Mouse (Mus musculus): ENCODE results near the gene Acaa1a. TPM values are rescaled to one million over a fixed set of nuclear protein-coding genes. Genes with fewer than 3 reads are reported as not detected.

Acaa1a gene
- polyA plus RNA-seq, 1 experiment from 2014 or later, result 47.9 TPM

GRCm38 (mm10) chr9:119320946-119321345 lies 18.5 kb upstream of the Acaa1a start:
- Histone ChIP-seq H3K27me3 (ENCODE audit: control insufficient read depth, insufficient read depth, low read depth, low read length) (no peaks in the 10 kb centered on the region), H3K36me3 (ENCODE audit: control insufficient read depth, insufficient read depth) (no peaks in the 10 kb centered on the region), H3K27ac (ENCODE audit: low read length) (no peak overlapping the region), H3K9ac (ENCODE audit: low read depth, low read length) (peak overlapping the region; percentile 86), H3K4me2 (ENCODE audit: low read depth, low read length) (peak overlapping the region; percentile 83), H3K4me3 (ENCODE audit: low read depth, low read length) (peak overlapping the region; percentile 88), H3K4me1 (ENCODE audit: control insufficient read depth, low read depth, low read length) (peaks cover 20% of the 10 kb centered on the region), H3K9me3 (replicated peaks; ENCODE audit: control insufficient read depth, low read length) (no peaks in the 10 kb centered on the region)
- ATAC-seq (ENCODE audit: low read depth), result no peak
- WGBS (ENCODE audit: insufficient replicate concordance), result 7% methylated on average over 7 of the region's 7 CpGs

GRCm38 (mm10) chr9:119321392-119322229 lies 17.9 kb upstream of the Acaa1a start:
- Histone ChIP-seq H3K36me3 (ENCODE audit: control insufficient read depth, insufficient read depth) (no peaks in the 10 kb centered on the region), H3K4me3 (ENCODE audit: low read depth, low read length) (peak overlapping the region; percentile 88), H3K4me1 (ENCODE audit: control insufficient read depth, low read depth, low read length) (peaks cover 20% of the 10 kb centered on the region), H3K27me3 (ENCODE audit: control insufficient read depth, insufficient read depth, low read depth, low read length) (no peaks in the 10 kb centered on the region), H3K4me2 (ENCODE audit: low read depth, low read length) (peak overlapping the region; percentile 83), H3K9me3 (replicated peaks; ENCODE audit: control insufficient read depth, low read length) (no peaks in the 10 kb centered on the region), H3K9ac (ENCODE audit: low read depth, low read length) (peak overlapping the region; percentile 86), H3K27ac (ENCODE audit: low read length) (peak overlapping the region; percentile 99)
- peak; percentile 0; the same call in 1 of the 2 replicates for ATAC-seq (ENCODE audit: low read depth)
- under 1% methylated on average over 58 of the region's 59 CpGs for WGBS (ENCODE audit: insufficient replicate concordance)

- under 1% methylated on average over 76 of the region's 76 CpGs for WGBS (ENCODE audit: insufficient replicate concordance)
- Histone ChIP-seq H3K27me3 (ENCODE audit: control insufficient read depth, insufficient read depth, low read depth, low read length) (no peaks in the 10 kb centered on the region), H3K4me2 (ENCODE audit: low read depth, low read length) (peak within 1 kb of the TSS; percentile 83)
Observed at GRCm38 (mm10) chr9:119322289-119323259, 16.9 kb upstream of the Acaa1a start, which contains the start of gene Oxsr1. Gene Oxsr1 (minus strand): TSS chr9:119322427.

GRCm38 (mm10) chr9:119323260-119323645 lies 16.2 kb upstream of the Acaa1a start:
- ATAC-seq (ENCODE audit: low read depth), result no peak
- peak overlapping the region; percentile 83 for H3K4me2 ChIP-seq (ENCODE audit: low read depth, low read length)
- 1% methylated on average over 9 of the region's 9 CpGs for WGBS (ENCODE audit: insufficient replicate concordance)

More at GRCm38 (mm10) chr9:119322289-119323259, 16.9 kb upstream of the Acaa1a start, which contains the start of gene Oxsr1:
- peak within 1 kb of the TSS; percentile 89 for H3K9ac ChIP-seq (ENCODE audit: low read depth, low read length)
- peak; percentile 94 for ATAC-seq (ENCODE audit: low read depth)
- peak within 1 kb of the TSS; percentile 88 for H3K4me3 ChIP-seq (ENCODE audit: low read depth, low read length)
- H3K27ac ChIP-seq (ENCODE audit: low read length), result peak within 1 kb of the TSS; percentile 99
- H3K36me3 ChIP-seq (ENCODE audit: control insufficient read depth, insufficient read depth), result no peaks in the 10 kb centered on the region
- H3K4me1 ChIP-seq (ENCODE audit: control insufficient read depth, low read depth, low read length), result peaks cover 20% of the 10 kb centered on the region
- H3K9me3 ChIP-seq (replicated peaks; ENCODE audit: control insufficient read depth, low read length), result no peaks in the 10 kb centered on the region

DNA sequence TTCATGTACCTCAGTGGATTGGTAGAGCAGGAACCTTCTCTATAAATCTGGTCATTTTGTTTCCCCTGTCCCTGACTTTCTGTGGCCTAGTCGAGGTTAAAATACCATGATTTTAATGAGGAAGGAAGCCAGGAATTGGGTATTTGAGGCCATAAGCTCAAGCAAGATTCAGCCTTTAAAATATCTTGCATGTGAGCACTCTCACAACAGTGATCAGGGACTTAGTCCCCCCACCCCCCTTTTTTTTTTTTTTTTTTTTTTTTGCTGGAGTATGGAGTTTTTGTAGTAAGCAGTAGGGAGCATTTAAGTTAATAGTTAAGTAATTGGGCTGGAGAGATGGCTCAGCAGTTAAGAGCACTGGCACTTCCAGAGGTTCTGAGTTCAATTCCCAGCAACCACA lies 15.3 kb upstream of the Acaa1a start:
- peaks cover 20% of the 10 kb centered on the region for H3K4me1 ChIP-seq (ENCODE audit: control insufficient read depth, low read depth, low read length)
- H3K9me3 ChIP-seq (replicated peaks; ENCODE audit: control insufficient read depth, low read length), result no peaks in the 10 kb centered on the region
- H3K9ac ChIP-seq (ENCODE audit: low read depth, low read length), result no peak overlapping the region
- WGBS (ENCODE audit: insufficient replicate concordance), result 21% methylated on average over 1 of the region's 1 CpGs
- H3K27ac ChIP-seq (ENCODE audit: low read length), result peak overlapping the region; percentile 53; the same call in 1 of the 2 replicates
- no peaks in the 10 kb centered on the region for H3K36me3 ChIP-seq (ENCODE audit: control insufficient read depth, insufficient read depth)
- ATAC-seq (ENCODE audit: low read depth), result no peak
- no peaks in the 10 kb centered on the region for H3K27me3 ChIP-seq (ENCODE audit: control insufficient read depth, insufficient read depth, low read depth, low read length)
- no peak overlapping the region for H3K4me3 ChIP-seq (ENCODE audit: low read depth, low read length)
- H3K4me2 ChIP-seq (ENCODE audit: low read depth, low read length), result peak overlapping the region; percentile 83; the same call in 1 of the 2 replicates

More at GRCm38 (mm10) chr9:119323260-119323645, 16.2 kb upstream of the Acaa1a start:
- H3K27ac ChIP-seq (ENCODE audit: low read length), result peak overlapping the region; percentile 99
- H3K36me3 ChIP-seq (ENCODE audit: control insufficient read depth, insufficient read depth), result no peaks in the 10 kb centered on the region
- H3K4me1 ChIP-seq (ENCODE audit: control insufficient read depth, low read depth, low read length), result peaks cover 20% of the 10 kb centered on the region
- peak overlapping the region; percentile 89 for H3K9ac ChIP-seq (ENCODE audit: low read depth, low read length)
- H3K9me3 ChIP-seq (replicated peaks; ENCODE audit: control insufficient read depth, low read length), result no peaks in the 10 kb centered on the region
- peak overlapping the region; percentile 88 for H3K4me3 ChIP-seq (ENCODE audit: low read depth, low read length)
- H3K27me3 ChIP-seq (ENCODE audit: control insufficient read depth, insufficient read depth, low read depth, low read length), result no peaks in the 10 kb centered on the region

DNA sequence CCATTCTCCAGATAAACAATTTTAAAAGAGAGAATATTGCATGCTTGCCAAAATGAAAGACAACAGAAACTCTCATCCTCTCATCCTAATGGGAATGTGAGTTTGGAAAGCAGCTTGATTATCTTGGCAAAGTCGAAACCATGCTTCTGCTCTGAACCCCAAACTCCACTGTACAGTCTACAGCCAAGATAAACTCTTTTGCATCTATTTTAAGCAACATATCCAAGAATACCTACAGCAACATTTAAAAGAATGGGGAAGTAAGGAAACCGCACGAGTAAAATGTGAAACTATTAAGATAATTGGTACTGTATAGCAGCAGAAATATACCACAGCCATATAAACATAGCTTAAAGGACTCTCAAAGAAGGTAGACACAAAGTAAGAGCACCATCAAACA lies 11.0 kb upstream of the Acaa1a start:
- Histone ChIP-seq H3K4me1 (ENCODE audit: control insufficient read depth, low read depth, low read length) (peaks cover 6% of the 10 kb centered on the region), H3K9ac (ENCODE audit: low read depth, low read length) (no peak overlapping the region), H3K9me3 (replicated peaks; ENCODE audit: control insufficient read depth, low read length) (no peaks in the 10 kb centered on the region), H3K36me3 (ENCODE audit: control insufficient read depth, insufficient read depth) (no peaks in the 10 kb centered on the region), H3K4me2 (ENCODE audit: low read depth, low read length) (no peak overlapping the region), H3K27me3 (ENCODE audit: control insufficient read depth, insufficient read depth, low read depth, low read length) (no peaks in the 10 kb centered on the region), H3K27ac (ENCODE audit: low read length) (no peak overlapping the region), H3K4me3 (ENCODE audit: low read depth, low read length) (no peak overlapping the region)
- 27% methylated on average over 3 of the region's 3 CpGs for WGBS (ENCODE audit: insufficient replicate concordance)
- no peak for ATAC-seq (ENCODE audit: low read depth)

DNA sequence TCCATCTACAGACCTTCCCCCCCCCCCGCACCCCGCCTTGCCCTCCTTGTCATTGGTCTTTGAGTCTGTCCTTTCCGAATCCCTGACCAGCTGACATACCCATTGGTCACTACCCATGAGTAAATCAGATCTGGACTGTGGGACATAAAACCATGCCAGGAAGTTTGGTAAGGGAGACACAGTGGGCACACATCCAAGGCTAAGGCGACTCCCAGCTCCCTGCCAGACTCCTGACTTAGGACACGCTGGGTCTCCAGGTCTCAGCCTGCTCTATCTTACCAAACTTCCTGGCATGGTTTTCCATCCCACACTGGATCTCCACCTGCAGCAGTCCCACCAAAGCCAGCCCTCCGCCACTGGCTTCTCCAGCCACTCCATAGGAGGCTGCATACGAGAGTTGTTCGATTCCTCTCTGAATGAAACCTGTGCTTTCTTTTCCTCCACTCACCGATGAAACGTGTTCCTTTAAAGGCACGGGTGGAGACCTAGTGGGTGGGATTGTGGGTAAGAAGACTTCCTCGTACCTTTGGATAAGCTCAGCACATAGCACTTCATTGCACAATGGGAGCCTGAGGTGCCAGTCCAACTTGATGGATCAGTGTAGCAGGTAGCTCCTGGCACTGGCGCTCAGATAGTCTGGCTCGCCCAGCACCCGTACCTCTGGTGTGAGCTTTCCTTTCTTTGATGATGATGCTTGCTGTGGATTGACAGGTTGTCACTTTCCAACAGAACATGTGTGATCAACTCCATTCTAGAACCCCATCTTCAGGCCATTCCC lies 9.1 kb upstream of the Acaa1a start:
- H3K4me3 ChIP-seq (ENCODE audit: low read depth, low read length), result no peak overlapping the region
- H3K9ac ChIP-seq (ENCODE audit: low read depth, low read length), result no peak overlapping the region
- no peak for ATAC-seq (ENCODE audit: low read depth)
- no peaks in the 10 kb centered on the region for H3K36me3 ChIP-seq (ENCODE audit: control insufficient read depth, insufficient read depth)
- H3K9me3 ChIP-seq (replicated peaks; ENCODE audit: control insufficient read depth, low read length), result no peaks in the 10 kb centered on the region
- H3K27me3 ChIP-seq (ENCODE audit: control insufficient read depth, insufficient read depth, low read depth, low read length), result no peaks in the 10 kb centered on the region
- H3K27ac ChIP-seq (ENCODE audit: low read length), result no peak overlapping the region
- 75% methylated on average over 15 of the region's 15 CpGs for WGBS (ENCODE audit: insufficient replicate concordance)
- H3K4me2 ChIP-seq (ENCODE audit: low read depth, low read length), result no peak overlapping the region
- no peaks in the 10 kb centered on the region for H3K4me1 ChIP-seq (ENCODE audit: control insufficient read depth, low read depth, low read length)

DNA sequence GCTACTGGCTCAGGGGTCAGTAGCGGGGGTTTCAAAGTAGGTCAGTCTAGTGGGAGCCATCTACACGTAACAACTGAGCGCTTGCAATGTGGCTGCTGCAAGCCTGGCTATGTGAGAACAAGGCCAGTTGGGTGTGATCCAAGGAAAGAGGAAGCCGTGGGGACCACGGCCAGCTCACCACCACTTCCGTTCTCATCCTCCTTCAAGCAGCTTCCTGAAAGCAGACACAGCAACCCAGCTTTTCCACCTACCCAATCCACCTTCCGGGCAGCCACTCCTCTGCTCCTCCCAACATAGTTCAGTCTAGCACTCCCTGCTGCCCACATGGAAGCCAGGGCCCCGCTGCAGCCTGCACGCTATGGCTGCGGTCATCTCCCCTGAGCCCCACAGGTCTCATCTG lies 5.2 kb upstream of the Acaa1a start:
- WGBS (ENCODE audit: insufficient replicate concordance), result 21% methylated on average over 10 of the region's 10 CpGs
- no peak overlapping the region for H3K9ac ChIP-seq (ENCODE audit: low read depth, low read length)
- H3K4me3 ChIP-seq (ENCODE audit: low read depth, low read length), result no peak overlapping the region
- no peak for ATAC-seq (ENCODE audit: low read depth)
- H3K27me3 ChIP-seq (ENCODE audit: control insufficient read depth, insufficient read depth, low read depth, low read length), result no peaks in the 10 kb centered on the region
- H3K9me3 ChIP-seq (replicated peaks; ENCODE audit: control insufficient read depth, low read length), result no peaks in the 10 kb centered on the region
- H3K36me3 ChIP-seq (ENCODE audit: control insufficient read depth, insufficient read depth), result no peaks in the 10 kb centered on the region
- peak overlapping the region; percentile 43; the same call in 1 of the 2 replicates for H3K27ac ChIP-seq (ENCODE audit: low read length)
- no peak overlapping the region for H3K4me2 ChIP-seq (ENCODE audit: low read depth, low read length)
- peaks cover 4% of the 10 kb centered on the region for H3K4me1 ChIP-seq (ENCODE audit: control insufficient read depth, low read depth, low read length)
